Mouse (Mus musculus) CD4-positive helper T cell, adult 2 months (primary cell): ENCODE results near the gene Nudt15.
A peak's percentile ranks its signal among the peaks of the same experiment; 100 is the strongest.

Experiments
- DNase-seq: peaks from one replicate; pipeline ENCODE4 v3.0.0-alpha.2; 2012; ENCODE audit warnings: low read depth, missing footprints, low spot score

Gene Nudt15

DNA sequence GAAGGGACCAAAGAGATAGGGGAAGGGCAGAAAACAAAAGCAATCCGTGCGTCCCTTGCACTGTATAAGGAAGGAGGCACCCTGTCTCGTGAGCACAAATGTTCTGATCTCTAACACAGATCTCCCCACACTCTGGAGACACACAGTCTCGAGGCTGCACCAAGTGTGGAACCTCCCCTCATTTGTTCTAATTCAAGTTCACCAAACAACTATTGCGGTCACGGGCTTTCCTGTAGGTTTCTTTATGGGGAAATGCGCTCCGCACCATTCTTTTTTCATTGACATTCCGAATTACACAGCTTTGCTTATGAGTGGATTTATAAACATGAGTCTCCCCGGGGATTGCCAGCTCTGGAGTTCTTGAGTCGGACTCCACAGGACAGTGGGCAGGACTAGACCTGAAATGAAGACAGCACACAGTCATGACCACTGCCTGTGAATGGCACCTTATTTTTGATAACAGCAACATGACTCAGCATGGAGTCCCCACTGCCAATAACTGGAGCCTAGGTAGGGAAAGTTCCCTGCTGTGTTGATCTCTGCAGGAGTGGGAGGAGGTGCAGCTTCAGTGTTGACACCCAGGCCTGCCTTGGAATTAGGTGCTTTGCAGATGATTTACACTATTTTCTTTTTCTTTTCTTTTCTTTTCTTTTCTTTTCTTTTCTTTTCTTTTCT is 40.2 kb downstream of the Nudt15 start:
- peak; percentile 60 for DNase-seq

GRCm38 (mm10) chr14:73507200-73507599 is 40.8 kb downstream of the Nudt15 start:
- DNase-seq = peak; percentile 80

- no peak for DNase-seq
Measured at GRCm38 (mm10) chr14:73506283-73506682, 41.8 kb downstream of the Nudt15 start.

- DNase-seq = no peak
Measured at GRCm38 (mm10) chr14:73503237-73503933, 44.7 kb downstream of the Nudt15 start.

- DNase-seq = no peak
Measured at GRCm38 (mm10) chr14:73502591-73503184, 45.4 kb downstream of the Nudt15 start.

DNA sequence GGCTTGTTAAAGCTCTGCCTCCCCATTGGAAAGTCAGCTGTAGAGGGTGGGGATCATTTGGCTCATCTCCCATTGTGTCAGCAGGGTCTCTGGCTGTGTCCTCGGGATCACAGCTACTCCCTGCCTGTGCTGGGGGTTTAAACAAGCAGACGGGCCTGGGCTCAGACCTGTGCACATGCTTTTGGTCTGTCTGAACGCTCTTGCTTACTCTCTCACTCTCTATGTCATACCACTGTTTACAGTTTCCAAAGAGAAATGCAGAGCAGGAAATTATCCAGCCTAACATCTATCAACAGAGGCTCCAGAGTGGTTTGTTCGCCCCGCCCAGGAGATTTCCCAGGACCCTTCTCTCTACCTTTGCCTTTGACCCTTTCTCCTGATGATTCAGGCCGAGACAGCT is 46.3 kb downstream of the Nudt15 start:
- DNase-seq = no peak

DNA sequence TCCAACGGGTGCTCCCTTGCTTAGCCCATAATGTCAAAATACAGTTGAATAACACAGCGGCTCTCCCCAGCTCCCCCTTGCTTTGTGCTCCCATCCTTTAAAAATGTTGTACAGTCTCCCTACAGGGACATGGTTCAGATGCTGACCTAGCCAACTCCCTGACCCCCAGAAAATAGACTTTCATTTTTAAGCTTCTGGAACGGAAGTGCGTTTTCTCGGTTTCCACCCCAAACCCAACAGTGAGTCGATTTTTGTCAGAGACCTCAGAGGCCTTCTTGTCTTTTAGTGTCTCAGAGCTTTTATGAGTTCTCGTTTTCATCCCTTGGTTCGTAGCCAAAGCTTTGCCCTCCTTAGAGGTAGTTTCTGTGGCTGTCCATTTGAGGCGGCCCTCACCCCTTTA is 46.8 kb downstream of the Nudt15 start:
- no peak for DNase-seq

GRCm38 (mm10) chr14:73495753-73496152 is 52.3 kb downstream of the Nudt15 start:
- DNase-seq = no peak

- DNase-seq = no peak
Measured at GRCm38 (mm10) chr14:73494122-73494521, 53.9 kb downstream of the Nudt15 start.

- DNase-seq = no peak
Measured at GRCm38 (mm10) chr14:73493356-73493755, 54.7 kb downstream of the Nudt15 start.

- no peak for DNase-seq
Measured at GRCm38 (mm10) chr14:73486641-73487040, 61.4 kb downstream of the Nudt15 start.

DNA sequence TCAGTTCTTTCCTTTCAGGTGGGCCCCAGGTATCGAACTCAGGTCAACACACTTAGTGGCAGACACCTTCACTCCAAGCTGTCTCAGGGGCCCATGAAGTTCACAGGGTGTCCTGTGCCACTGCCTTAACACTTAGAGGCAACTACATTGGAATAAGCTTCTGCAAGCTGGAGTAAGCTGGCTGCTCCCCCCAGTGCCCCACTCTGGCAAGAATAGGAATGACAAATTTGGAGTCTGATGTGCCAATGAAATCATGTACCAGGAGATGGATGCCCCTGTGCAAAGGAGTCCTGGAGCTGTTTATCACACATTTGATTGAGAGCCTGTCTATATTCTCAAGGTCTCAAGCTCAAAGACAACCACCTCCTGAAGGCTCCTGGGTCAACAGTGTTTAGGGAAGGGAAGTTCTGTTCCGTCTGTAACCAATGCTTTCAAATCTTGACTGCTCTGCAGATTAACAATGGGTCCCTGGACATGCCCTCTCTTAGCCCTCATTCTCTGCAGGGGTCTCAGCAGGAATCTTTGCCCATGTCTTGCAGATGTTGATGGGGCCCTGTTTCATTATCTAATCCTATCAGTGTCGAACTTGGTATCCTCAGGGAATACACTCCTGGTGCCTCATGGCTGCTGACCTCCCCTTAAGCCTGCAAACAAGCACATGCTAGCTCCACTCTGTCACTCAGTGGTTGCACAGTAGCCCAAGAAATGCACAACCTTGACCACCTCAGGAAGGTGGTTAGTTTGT is 63.5 kb downstream of the Nudt15 start:
- no peak for DNase-seq

GRCm38 (mm10) chr14:73483516-73484229 is 64.4 kb downstream of the Nudt15 start:
- DNase-seq = no peak

DNA sequence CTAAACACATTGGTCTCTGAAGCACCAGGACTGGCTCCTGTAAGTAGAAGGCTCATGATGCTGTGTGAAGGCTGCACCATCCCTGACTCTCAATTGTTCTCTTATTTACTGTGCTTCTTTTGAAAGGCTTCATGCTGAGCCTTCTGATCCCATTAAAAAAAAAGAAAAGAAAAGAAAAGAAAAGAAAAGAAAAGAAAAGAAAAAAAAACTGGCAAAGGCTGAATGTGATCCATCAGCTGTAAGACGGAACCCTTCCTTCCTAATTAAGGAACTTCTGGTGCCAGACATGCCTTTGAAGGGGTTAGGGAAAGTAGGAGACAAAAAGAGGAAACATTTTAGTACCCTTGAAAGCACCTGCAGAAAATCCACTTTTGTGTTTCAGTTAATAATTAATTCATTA is 68.3 kb downstream of the Nudt15 start:
- DNase-seq = no peak

- DNase-seq = no peak
Measured at GRCm38 (mm10) chr14:73478321-73478720, 69.7 kb downstream of the Nudt15 start.

DNA sequence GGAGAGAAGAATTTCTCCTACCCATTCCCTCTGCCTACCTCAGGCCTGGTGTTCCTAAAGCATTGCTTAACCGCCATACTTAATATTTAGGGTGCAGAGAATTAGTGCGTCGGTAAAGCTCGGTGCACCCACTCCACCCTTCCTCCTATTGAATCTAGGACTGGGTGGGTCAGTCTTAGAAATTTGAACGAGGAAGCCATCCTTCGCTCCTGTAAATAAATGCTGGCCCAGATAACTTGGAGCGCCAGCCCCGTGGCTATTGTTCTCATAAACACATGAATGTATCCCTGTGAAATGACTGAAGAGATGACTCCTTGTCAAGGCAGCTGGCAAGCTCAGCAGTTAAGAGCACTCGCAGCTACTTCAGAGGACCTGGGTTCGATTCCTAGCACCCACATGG is 71.0 kb downstream of the Nudt15 start:
- DNase-seq = no peak

- peak; percentile 63 for DNase-seq
Measured at GRCm38 (mm10) chr14:73476361-73476934, 71.6 kb downstream of the Nudt15 start.

GRCm38 (mm10) chr14:73475506-73475905 is 72.5 kb downstream of the Nudt15 start:
- DNase-seq = no peak

GRCm38 (mm10) chr14:73474636-73475093 is 73.4 kb downstream of the Nudt15 start:
- peak; percentile 71 for DNase-seq

DNA sequence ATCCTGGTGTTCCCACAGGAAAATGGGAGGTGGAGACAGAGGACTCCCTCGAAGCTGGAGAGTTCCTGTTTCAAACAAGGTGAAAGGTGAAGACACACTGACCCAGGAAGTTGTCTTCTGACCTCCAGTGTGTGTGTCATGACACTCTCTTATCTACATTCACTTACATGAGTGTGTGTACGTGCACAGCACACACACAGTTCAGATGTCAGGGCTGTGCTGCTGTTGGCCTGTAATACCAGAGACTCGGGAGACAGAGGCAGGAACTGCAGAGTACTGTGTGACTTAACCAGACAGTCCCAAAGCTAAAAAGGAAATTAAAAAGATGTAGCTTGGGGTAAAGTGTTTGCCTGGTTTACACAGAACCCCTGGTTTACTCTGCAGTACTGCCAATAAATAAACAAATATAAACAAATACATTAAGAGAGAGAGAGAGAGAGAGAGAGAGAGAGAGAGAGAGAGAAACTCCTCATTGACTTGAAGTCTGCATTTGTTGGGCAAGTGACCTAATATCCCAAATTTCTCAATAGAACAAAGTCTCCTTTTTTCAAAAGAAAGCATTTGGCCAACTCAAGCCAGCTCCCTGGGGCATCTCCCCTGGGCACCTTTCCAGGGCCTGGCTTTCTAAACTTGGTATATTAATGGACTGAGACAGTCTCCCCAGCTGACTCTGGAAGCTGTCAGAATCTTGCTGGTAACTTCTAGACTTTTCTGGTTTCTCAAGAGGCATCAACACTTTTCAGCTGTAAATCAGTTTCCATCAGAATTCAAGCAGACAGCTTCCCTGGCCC is 74.2 kb downstream of the Nudt15 start:
- DNase-seq = no peak
